Mouse (Mus musculus) liver, adult 2 months (tissue): ENCODE results near the gene Irx1.

Experiments
- CTCF ChIP-seq: fragments of 200-500 bp; IDR thresholded peaks from 2 replicates; pipeline ENCODE4 v1.5.1; 2011; ENCODE audit warnings: low read depth, low read length, control low read depth
- POLR2A ChIP-seq: fragments of 200-500 bp; IDR thresholded peaks from 2 replicates; pipeline ENCODE4 v1.6.1; 2011; ENCODE audit warnings: low read length, control low read depth; ENCODE audit not compliant: insufficient read depth; ENCODE audit errors: extremely low read depth

- no peak for TF ChIP-seq CTCF
- no peak for TF ChIP-seq POLR2A
Observed at GRCm38 (mm10) chr13:71964366-71964765, 843 bp upstream of the Irx1 start.
